Mouse (Mus musculus) E14TG2a.4 (cell line): ENCODE data around the gene Cdc42ep1.

ENCODE experiments used
- CTCF ChIP-seq: conservative IDR thresholded peaks from 2 replicates; pipeline ENCODE4 v1.5.1; 2014; ENCODE audit warnings: low read length
- NANOG ChIP-seq: IDR thresholded peaks from 2 replicates; pipeline ENCODE4 v1.6.1; 2014; ENCODE audit warnings: borderline replicate concordance, low read length, mixed read lengths
- POU5F1 ChIP-seq: IDR thresholded peaks from 2 replicates; pipeline ENCODE4 v1.6.1; 2014; ENCODE audit warnings: low read length, borderline replicate concordance

DNA sequence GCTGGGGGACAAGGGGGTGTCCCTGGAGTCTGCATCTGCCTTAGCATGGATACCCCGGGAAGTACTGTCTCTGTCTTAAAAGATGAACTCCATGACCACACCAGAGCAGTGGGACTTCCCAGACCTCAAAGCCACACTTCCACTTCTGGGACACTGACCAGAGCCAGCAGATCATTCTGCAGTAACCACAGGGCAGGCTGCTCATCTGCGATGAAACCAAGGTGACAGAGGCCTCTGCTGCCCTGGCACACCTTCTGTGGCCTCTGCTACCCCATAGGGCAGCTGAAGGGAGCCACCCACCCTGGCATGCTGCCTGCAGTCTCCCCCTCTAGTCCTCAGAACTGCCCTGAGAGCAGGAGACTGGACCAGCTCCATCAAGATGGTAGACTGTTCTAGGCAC lies 53.3 kb downstream of the Cdc42ep1 start:
- TF ChIP-seq CTCF (no peak), POU5F1 (no peak), NANOG (no peak)
